Mouse (Mus musculus): ENCODE measurements around the gene Atp1b1.

Atp1b1 gene

DNA sequence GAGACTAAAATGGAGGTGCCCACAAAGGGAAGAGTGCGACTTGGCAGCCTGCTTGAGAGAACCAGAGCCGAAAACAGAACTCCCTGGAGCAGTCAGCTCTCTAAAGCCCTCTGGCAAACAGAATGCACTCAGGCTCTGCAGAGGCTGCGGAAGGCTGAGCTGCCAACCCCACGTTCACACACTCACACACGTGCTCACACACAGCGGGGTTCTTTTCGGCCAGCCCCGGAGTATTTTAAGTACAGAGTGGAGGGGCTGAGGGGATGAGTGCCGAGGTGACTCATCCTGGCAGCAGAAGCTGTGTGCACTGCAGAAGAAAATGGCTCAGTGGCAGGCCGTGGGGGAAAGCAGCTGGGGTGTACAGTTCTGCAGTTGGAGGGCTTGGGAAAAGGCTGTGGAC lies 3.6 kb upstream of the Atp1b1 start:
- peak; percentile 60 to 65 for DNase-seq

DNA sequence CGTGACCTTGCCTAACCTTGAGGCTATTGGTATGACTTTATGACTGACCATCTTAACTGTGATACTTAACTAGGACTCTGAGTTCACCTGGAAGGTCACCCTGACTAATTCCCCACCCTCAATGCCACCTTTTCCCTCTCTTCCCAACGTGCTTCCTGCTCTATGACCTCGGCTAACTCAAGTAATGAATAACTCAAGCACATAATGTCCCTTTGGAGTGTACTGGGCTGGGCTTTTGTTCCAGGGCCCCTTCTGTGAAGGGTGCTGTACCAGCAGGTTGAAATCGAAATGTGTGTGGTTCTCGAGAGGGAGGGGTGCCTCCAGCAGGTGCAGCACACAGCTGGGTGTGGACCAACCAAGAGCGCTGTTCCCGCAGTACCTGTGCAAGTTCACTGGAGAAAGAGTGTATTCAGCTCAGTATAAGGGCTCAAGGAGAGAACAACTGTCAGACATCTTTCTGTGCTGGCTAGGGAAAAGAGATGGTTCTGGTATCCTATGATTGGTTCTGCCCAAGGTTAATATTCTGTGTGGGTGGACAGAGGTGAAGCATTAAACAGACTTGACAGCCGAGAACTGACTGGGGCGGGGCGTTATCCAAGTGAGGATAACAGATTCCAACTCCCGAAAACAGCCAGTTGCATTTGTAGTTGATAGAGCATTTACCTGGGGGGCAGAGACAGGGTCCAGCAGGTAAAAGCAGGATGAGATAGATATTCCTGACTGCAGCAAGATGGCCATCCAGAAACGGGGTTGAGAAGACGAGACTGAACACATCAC lies 3.0 kb upstream of the Atp1b1 start:
- DNase-seq: peak; percentile 79 to 94

DNA sequence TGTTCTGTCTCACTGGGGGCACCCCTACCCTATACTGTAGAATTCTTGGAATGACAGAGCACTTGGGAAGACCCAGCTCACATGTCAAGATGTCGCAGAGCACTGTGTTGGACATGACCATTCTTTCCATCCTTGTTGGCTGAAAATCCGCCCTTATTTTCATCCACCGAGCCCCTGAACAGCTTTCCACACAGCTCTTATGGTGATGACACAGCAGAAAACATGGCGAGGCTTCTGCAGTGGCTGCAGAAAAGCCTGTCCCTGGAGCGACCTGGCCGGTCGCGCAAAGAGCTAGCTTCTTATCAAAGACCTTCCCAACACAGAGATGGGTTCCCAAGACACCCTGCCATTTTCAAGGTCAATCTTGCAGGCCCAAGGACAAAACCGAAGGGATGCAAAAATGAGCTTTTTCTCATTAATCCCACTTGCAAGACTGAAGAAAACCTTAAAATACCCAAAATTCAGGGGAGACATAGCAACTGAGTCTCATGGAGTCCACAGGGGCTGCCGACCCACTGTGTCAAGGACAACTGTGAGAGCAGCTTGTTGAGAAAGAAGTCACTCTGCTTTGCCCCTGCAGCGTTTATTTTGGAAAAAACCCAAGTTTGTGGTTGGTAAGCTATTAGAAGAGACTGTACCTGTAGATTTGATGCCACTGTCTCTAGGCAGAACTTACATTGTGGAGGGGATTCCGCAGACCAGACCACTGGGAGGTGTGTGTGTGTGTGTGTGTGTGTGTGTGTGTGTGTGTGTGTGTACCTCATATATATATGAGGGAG lies 1.2 kb upstream of the Atp1b1 start:
- DNase-seq: peak; percentile 58 to 69

DNA sequence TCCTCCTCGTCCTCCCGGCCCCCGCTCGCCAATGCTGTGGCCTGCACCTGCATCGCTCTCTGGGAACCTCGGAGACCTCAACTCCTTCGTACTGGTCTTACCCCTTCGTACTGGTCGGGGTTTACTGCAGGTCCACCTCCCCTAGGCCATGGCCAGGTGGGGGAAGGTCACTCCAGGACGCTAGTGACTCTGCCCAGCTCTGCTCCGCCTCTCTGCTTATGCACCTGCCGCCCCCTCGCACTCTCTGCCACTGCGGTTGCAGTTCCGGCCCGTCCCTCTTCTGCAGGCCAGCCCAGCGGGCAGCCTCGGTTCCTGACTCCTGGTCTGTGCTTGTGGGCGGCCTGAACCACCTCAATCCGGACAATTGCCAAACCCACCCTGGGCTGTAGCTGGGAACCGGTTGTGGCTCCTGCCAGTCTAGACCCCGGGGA lies 481 bp upstream of the Atp1b1 start:
- DNase-seq: peak; percentile 92 to 96

DNA sequence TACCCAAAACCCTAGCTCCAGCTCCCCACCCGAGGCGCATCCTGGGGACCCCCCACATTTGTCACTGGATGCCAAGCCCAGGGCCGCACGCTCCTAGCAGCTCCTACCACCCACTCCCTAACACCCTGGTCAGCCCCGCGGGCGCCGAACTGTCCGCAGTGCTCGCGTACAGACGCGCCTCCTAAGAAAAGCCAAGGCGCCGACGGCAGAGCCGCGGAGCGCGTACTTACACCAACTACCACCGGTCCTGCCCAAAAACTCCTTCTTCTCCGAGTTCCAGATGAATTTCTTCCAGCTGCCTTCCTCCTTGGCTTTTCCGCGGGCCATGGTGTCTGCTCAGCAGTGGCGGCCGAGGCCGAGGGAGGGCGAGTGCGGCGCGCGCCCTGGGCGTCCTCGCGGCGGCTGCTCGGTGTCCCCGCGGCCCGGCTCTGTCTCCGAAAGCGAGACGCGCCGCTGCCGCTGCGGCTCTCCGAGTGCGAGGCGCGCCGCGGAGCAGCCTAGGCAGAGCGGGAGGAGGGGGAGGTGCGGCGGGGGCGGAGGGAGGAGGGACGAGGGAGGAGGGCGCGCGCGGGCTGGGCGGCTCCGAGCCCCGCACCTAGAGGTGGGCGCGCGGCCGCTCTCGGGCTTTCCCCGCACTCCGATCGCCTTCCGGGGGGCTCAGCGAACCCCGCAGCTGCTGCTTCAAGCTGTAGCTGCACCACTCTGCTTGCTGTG lies 467 bp downstream of the Atp1b1 start:
- DNase-seq: peak in 1 of 2 experiments; percentile 78

DNA sequence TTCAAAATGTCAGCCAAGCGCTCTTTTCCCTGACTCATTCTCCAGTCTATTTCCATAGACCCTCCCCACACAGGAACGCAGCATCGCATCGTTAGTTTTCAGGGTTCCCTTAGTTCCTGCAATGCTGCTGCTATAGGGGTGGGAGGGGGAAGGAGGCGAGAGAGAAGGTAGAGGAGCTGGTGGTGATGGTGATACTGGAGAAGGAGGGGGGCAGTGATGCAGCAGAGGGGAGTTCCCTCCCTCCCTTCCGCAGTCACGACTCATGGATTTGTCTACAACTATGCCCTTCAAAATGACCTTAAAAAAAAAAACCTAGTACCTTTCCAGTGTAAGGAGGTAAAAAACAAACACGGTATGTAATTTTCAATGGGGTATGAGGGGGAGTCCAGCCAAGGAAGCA lies 1.4 kb downstream of the Atp1b1 start:
- no peak for DNase-seq

DNA sequence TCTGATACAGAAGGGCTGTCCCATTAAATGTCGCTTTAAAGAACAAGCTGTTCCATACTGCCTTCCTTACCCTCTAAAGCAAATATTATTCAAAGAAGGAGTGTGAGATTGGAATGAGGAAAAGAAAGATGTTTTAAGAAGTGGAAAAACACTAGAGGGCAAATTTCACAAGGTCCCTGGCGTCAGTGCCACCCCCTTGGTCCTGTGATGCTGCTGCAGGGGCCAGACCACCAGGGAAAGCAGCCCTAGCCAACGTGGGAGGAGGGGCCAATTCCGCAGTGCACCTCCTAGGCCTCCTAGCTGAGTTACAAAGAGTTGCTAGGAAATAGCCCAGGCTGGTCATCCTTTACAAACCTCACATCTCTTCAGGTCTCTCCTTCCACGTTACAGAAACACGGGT lies 2.1 kb downstream of the Atp1b1 start:
- DNase-seq: peak in 1 of 2 experiments; percentile 61

DNA sequence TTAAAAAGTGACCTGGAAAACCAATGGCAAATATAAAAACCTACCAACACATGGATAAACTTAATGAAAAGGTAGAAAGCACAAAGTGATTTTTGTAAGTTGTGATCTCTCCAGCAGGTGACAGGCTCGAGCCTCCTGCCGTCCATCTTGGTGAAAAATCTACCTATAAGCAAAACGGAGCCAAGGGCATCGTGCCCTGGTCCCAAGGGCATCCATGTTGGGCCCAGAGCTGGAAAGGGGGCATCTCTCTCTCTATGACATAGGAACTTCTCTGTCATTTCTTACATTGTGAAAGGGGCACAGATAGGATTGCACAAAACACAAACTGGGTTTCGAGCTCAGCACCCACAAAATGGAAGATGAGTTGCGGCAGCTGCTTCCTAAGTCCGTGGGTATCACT lies 2.5 kb downstream of the Atp1b1 start:
- DNase-seq: peak in 1 of 2 experiments; percentile 60

DNA sequence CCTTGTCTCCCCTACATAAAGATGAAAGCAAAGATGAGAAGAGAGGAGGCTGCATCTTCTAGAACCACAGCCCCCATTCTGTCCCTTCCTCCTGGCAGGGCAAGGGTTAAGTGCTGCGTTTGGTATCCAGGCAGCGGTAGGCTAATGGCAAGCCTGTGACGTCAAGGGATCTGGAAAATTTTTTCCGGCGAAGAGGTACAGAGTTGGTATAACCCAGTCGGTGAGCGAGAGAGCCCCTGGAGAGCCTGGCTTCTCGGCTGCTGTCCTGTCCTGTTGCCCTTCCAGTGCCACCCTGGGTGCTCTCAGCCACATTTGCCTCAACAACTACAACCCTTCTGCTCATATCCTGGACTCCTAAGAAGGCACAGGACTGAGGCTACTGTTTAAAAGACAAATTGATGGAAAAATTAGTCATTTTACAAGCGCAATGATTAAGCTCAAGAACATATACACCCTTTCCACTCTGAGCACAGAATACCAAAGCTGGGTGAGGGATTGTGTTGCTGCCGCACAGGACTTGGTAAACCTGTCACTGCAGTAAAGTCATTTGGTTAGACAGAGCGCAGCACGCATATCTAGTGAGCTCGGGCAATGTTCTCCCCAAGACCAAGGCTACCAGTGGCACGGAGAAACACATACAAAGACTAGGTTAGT lies 3.3 kb downstream of the Atp1b1 start:
- DNase-seq: peak; percentile 79

DNA sequence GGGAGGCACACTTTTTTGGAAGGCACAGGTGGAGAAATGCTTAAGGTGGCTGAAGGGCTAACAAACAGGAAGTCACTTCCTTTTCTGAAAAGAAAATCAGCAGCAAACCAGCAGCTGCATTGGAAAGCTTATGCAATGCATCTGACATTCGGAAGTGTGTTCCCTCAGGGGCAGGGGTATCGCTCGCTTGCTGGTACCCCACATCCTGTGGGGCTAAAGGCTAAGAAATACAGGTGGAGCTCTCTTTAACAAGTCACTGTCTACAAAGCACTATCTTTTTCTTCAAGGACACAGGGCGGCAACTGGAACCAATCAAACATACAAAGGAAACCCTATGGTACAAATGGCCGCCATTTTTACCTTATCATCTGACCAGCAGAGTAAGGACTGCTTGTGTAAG lies 4.4 kb downstream of the Atp1b1 start:
- DNase-seq: no peak

DNA sequence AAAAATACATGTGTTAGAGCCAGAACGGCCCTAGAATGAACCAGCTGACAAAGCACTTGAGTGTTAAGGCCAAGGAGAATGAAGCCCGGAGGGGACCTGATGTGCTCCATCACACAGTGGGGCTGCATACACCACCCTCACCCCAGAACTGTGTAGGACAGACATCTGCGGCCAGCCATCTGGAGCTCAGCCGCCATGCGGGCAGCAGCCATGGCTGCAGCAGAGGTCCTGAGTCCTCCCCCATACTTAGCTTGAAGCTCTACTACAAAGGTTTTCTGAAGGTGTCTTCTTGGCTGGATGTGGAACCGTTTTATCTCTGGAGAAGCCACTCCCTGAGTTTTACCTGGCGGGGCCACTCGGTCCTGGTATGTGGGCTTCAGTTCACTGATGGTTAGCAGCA lies 5.0 kb downstream of the Atp1b1 start:
- DNase-seq: no peak

DNA sequence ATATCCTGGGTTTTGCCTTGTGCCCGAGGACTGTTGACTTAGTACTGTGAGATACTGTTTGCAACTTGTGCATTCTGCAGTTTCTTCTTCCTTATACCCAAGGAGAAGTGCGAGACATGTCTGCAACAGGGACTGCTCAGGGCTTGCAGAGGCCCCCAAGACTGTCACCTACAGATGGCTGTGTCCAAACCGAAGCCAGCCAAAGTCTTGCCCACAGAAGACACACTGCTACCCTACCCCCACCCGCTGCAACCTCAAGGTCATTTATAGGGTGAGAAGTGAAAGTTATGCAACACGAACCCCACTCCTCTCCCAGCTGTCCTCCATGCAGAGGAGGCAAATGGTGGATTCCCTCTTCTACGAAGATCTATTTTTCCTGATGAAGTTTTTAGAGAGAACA lies 5.6 kb downstream of the Atp1b1 start:
- DNase-seq: no peak

DNA sequence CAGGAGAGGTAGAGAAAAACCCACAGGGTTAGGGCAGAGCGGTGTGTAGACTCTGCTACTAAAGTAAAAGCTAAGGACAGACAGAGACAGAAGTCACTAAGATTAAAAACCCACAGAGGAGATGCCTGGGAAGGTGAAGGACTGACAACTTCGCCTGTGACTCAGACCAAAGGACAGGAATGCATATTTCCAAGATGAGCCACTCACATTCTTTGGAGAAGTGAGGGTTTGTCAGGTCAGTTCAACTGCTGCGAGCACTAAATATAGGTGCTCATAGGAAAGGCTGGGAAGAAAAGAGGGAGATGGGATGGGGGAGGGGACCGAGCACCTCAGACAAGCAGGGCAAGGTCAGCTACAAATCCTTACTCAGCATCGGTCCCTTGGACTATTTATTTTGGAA lies 6.8 kb downstream of the Atp1b1 start:
- DNase-seq: no peak

DNA sequence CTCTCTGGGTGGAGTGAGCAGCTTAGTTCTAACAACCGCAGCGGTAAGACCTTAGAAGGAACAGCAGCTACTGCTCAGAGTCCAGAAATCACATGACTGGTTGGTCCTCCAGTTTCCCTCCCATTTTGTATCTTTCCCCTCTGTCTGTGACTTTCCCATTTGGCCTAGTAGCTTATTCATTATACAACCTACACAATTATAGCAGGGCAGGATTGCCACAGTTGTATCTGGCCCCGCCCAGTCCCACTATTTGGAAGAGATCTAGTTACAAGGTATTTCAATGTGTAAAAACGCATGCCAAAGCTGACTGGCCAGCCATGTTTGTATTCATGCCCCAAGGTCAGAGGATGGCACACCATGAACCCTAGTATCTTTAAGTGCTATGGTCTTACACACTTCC lies 7.5 kb downstream of the Atp1b1 start:
- DNase-seq: no peak

DNA sequence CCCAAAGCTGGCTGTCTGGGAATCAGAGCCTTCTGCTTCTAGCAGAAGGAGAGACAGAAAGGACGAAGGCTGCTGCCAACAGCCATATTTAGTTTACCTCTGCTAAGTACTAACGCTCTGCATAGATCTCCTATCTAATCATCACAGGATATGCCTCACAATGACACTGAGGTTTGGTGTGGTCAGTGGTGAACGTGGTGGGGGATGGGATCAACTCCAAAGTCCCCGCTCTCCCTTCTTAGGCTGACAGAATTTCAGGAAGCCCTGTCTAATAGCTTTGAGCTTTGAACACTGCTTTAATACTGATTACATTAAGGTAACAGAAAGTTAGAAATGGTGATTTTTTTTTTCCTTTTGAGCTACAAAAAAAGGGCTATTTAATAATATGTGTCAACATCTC lies 7.9 kb downstream of the Atp1b1 start:
- DNase-seq: no peak

DNA sequence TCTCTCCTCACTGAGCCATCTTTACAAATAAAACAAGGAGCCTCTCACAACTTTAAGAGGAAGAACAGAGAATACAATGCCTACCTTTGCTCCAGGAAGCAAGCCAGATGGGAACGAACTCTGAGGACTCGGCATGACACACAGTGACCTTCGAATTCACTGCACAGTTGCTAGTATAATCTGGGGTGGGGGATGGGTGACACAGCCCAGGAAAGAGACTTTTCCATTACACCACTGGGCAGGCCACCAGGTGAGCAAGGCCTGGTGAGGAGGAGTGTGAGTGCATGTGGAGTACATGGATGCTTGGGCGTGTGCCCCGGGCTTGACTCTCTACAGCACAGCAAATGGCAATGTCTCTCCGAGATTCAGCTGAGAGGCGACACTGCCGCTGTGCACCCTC lies 8.5 kb downstream of the Atp1b1 start:
- peak; percentile 86 to 88 for DNase-seq

DNA sequence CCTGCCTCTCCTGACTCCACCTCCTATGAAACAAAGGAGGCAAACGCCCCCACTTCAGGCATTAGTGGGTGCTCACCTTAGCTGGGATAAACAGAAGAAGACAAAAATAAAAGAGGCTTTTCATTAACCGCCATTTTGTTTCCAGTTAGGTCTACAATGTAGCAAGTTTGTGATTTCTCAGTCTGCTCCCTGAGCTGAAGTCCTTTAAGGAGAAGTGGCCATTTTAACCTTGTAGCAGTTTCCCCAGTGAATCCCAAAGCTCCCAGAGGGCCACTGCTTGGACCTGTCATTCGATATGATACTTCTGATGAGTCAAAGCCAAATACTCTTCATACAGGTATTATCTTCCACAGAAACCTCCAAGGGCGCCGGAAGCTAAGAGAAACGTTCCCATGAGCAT lies 10.6 kb downstream of the Atp1b1 start:
- no peak for DNase-seq

DNA sequence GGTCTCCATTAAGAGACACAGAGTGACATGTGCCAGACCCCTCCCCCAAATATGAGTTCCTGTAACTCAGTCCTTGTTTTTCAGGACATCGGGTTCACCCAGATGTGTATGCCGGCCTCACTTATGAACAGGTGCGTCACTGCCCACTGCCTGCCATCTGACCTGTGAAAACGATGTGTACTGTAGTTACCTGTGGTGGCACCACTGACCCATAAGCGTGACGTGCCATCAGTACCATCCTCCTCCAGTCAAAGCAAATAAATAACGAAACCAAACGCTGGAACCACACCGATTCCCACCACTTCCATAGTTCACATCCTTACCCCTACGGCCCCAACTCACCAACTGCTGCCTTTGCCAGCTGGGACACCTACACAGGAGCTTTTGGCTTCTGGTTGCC lies 11.6 kb downstream of the Atp1b1 start:
- no peak for DNase-seq

DNA sequence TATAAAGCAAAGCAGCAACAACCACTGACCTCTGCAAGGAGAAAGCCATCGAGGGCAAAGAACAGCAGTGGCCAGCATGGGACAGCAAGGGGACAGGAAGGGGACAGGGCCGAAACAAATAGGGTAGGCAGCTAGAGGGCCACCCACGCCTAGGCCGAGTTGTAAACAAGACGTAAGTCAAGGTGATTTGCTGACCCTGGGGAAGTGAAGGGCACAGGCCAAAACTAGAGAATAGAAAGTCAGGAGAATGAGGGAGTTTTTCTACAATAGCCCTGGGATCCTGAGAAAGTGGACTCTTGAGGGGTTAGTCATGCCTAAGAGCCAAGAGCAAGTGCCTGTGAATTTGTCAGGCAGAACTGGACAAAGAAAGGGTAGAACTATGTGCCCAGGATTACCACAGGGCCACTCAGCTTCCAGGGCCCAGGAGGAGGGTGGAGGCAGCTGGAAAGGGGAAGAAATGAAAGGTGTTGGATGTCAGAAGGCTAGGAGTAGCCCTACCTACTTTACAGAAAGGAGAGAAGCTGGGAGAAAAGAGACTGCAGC lies 12.5 kb downstream of the Atp1b1 start:
- peak in 1 of 2 experiments; percentile 45 for DNase-seq

DNA sequence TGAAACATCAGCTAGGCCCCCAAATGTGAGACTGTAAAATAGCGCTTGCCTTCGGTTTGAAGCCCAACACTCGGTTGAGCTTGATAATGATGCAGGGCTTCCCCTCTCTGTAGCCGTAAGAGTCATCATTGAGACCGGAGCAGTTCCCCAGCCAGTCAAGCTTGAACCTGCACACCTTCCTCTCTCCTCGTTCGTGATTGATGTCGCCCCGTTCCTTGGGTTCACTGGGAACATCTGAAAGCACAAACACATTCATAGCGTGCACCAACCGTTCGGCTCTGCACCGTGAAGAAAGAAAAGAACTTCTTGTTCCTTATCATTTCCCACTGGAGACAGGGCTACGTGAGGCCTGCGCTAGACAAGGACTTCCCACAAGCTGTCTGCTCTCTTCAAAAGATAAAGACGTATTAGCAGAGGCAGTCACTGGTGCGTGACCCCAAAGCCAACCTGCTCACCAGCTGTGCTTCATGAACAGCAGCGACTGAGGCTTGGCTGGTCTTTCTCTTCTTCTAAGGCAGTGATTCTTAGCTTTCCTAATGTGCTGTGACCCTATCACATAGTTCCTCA lies 16.7 kb downstream of the Atp1b1 start:
- DNase-seq: no peak

DNA sequence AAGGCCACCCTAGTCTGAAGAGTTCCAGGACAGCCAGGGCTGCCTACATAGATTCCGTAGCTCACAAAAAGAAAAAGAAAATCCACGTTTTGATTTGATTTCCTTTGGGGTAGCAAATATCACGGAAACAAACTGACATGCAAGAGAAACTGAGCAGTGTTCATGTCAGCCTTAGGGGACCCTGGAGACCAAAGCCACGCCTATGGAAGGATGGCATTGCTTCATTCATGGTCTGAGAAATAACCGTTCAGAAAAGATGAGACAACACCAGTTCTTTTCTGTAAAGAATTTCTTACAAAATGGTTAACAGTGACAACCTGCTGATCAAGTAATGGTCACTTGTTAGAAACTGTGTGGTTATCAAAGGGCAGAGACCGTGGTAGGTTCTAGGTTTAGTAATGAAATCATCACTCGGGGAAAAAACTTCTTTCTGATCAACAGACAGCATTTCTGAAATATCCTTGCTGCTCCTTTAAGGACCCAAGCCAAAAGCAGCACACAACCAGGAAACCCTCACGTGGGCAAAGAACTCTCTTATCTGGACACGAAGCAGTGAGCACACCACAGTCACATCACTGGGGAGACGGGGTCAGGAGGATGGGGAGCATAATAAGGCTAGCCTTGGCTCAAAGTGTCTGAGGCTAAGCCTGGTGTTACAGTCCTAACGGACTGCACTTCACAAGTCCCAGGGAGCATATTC lies 17.3 kb downstream of the Atp1b1 start:
- DNase-seq: no peak

DNA sequence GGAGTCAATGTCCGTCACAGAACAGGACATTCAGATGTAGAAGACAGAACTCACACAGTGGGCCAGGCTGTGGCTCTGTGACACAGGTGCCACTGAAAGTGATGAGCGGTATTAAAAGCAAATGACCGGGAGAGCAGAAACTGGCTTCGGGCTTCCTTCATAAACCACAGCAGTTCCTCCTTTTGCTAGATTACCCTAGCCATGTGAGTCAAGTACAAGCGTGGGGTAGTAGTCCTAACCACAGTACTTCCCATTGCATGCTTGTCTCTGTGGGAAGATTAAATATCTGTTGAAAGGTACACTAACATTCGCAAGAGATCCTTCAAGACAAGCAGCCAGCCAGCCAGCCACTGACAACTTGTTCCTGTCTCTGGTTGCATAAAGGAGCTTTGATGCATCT lies 17.9 kb downstream of the Atp1b1 start:
- DNase-seq: no peak
